Mouse (Mus musculus) right cerebral cortex, adult 18-20 months (tissue): ENCODE data around the gene Pip5k1c.

Experiments used
- DNase-seq: peaks from one replicate; pipeline ENCODE4 v3.0.0; 2022; ENCODE audit warnings: mixed read lengths

Pip5k1c gene

GRCm38 (mm10) chr10:81351678-81352291, 59.0 kb downstream of the Pip5k1c start:
- no peak for DNase-seq

GRCm38 (mm10) chr10:81354738-81355477, 62.1 kb downstream of the Pip5k1c start:
- DNase-seq = no peak

DNA sequence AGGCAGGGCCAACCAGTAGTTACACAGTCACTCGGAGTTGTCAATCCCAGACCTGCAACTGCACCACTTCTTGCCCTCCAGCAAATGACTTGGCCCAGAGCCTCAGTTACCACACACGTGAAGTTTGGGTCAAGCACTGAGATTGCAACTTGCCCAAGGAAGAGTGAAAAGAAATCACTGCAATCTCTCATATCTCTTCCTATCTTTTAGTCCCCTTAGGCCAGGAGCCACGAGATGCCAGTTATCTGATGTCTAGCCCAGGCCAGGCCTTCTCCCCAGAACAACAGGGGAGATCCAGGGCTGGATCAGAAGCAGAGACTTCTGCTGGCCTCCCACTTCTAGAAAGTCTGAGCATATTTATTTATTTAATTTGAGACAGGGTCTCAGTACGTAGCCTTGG, 62.8 kb downstream of the Pip5k1c start:
- DNase-seq = no peak

DNA sequence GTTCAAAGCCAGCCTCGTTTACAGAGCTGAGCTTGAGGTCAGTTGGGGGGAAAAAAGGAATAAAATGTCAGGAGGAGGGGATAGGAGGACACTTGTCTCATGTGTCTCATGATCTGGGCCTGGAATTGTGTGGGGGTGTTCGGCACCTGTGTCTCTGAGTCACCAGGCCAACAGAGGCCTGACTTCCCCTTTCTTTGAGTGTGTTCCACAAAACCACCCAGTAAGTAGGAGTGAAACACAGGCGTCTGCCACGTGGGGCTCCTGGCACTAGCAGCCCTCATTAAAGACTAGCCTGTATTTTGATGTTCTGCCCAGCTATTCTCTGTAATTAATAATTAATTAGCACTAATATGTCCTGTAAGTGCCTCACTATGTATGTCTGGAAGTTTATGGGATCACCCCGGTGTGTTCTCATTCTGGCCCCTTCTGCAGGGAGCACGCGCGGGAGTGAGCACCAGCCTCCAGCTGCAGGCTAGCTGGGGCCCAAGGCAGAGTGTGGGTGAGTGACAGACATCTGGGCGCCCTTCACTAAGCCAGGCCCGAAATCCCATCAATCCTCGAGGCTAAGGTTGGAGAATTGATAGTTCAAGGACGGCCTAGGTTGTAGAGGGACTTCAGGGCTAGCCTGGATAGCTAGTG, 63.7 kb downstream of the Pip5k1c start:
- DNase-seq = no peak

GRCm38 (mm10) chr10:81356991-81357844, 64.5 kb downstream of the Pip5k1c start, which contains the start of gene Mfsd12:
Gene Mfsd12, plus strand, starts transcription at chr10:81357491.
- peak; percentile 93 for DNase-seq

GRCm38 (mm10) chr10:81358209-81358608, 65.4 kb downstream of the Pip5k1c start:
- DNase-seq = no peak

DNA sequence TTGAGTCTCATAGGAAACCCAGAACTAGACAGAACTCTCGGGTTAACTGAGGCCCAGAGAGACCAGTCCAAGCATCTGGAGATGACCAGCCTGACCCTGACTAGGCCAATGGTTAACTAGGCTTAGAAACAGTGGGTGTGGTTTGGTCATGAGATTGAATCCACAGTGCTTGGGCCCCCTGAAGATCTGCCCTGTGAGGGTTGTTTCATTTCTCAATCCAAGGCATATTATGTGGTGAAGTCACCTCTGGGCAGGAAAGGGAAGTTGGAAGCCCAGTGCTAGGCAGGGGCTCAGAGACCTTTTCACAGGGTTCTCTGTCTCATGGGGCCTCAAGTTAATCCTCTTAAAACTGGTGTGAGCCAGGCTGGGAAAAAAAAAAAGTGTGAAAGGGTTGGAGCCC, 66.1 kb downstream of the Pip5k1c start:
- no peak for DNase-seq

DNA sequence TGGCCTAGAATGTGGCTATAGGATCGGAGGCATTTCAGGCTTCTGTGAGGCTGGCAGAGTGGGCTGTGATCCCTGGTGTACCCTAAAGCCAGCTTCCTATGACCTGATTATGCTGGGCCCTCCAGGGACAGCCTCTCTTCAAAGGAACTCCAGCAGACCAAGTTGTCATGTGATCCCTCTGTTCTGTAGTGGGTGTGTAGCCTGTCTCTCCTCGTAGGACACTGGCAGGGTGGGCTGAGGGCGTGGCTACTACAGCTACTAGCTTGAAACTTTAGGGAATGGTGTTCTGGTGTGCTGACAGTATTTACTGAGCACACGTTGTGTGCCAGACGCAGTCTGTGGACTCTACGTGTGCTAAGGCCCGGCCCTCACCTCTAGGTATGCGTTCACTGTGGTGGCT, 68.0 kb downstream of the Pip5k1c start:
- no peak for DNase-seq

- DNase-seq = no peak
Measured at GRCm38 (mm10) chr10:81362336-81362949, 69.7 kb downstream of the Pip5k1c start.

DNA sequence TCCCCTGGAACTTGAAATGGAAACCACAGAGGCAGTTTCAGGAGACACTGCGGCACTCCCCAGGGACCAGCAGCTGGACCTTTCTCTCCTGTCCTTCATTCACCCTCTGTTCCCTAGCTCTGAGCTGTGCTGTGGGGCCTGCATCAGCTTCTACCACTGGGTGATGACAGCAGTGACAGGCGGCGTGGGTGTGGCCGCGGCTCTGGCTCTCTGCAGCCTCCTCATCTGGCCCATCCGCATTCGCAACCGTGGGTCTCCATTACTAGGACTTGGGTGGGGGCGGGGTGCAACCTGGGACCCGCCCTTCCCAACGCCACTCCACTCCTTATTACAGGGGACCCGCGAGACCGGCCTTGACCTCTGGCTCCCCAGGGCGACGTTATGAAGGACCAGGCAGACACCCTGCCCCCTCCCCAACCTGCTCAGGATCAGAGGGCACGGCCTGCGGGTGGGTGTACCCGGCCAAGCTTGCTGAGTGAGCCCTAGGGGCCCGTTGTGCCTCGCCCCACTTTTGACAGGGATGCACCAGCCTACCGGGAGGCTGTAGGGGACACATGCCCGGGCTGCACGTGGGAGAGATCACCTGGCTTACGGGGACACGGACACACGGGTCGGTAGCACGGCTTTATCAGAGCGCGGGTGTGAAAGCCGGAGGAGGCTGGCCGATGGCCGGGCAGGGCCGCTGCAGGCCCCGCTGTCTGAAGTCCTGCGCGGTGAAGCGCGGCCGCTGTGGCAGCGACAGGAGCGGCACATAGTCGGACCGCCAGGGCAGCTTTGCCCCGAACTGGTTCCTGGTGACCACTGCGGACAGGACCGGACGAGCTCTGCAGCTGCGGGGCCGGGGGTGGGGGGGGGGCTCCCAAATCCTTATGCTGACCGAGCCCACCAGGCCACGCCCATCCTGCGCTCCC, 70.9 kb downstream of the Pip5k1c start:
- no peak for DNase-seq

DNA sequence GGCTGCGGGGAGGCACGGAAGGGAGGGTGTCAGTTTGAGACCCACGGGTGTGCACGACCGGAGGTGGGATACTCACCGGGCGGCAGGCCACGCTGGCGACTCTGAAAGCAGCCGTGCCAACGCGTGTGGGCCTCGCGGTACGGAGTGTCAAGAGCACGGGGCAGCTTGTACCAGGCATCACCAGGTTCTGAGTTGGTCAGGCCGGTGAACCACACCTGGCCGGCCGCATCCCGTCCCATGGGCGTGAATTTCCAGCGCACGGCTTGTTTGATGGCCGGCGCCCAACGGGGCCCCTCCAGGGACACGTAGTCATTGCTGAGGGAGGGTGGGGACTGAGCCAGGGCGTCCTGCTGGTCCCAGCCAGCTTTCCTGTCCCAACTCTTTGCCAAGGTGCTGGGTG, 71.9 kb downstream of the Pip5k1c start:
- DNase-seq = no peak

- peak; percentile 63 for DNase-seq
Measured at GRCm38 (mm10) chr10:81365073-81365472, 72.3 kb downstream of the Pip5k1c start.

DNA sequence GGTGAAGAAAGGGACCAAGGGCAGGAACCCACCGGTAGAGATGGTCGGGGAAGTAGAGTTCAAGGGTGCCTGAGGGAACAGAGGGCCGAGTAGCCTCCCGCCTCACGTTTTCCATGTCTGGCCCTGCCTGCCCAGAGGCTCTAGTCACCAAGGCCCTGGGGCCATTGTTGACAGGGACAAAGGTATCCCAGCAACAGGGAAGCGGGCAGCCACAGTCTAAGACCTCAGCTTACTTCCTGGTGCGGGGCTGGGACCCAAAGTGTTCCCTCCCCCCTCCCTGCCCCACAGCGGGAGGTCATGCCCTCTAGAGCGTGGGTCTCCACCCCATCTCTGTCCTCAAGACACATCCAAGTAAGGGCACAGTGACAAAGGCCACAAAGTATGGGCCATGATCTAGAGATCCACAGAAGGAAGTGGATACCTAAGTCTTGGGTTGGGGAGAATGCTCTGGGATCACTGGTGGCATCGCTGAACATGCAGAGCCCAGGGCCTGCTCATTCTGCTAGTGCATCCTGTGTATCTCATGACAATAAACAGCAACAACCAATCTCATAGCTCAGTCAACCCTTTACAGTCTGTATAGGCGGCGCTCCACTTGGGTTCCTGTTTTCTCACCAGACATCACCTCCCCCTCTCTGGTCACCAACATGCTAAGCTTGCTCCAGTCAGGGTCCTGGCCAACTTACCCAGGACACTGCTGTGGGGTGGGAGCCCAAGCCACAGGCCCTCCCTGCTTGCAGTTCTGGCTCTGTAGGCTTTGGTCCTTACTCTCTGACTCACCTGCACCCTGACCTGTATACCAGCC, 73.1 kb downstream of the Pip5k1c start, which contains the start of gene 4930404N11Rik:
Gene 4930404N11Rik (minus strand): TSS at position 145 of the 805 bp plus-strand sequence.
- DNase-seq = no peak

DNA sequence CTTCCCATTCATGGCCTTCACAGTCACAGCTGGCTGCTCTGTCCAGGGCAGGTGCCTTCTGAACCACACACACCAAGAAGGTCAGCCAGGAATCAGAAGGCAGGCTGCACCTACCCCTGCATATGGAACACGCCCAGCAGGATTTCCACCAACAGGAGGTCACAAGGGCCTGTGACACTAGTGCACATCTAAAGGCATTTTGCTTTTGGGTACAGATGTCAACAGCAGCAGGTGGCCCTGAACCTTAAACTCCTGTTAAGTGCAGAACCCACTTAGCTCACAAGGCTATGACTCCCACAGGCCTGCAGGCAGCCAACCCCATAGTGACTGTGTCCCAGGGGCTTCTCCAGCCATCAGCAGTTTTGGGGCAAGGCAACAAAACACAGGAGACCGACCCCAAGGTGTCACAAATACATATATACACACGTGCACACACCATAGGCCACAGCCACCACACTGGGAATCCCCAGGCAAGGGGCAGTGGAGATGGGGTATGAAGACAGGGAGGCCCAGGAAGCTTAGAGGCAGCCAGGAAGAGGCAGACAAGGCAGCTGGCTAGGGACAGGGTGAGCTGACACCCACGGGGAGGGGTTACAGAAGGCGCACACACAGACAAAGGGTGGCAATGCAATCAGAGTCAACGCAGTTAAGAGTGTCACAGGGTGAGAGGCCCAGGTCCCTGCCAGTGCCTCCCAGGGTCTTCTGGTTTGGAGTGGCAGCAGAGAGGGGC, 73.9 kb downstream of the Pip5k1c start:
- no peak for DNase-seq

GRCm38 (mm10) chr10:81367207-81367495, 74.4 kb downstream of the Pip5k1c start:
- no peak for DNase-seq
